Mouse (Mus musculus) erythroblast, adult 5-6 weeks (primary cell): ENCODE results near the gene Calr4. TPM values are rescaled to one million over a fixed set of nuclear protein-coding genes. Genes with fewer than 3 reads are reported as not detected.

Experiments used
- ATAC-seq: replicated peaks from 2 replicates; pipeline ENCODE4 v1.8.0; 2016; ENCODE audit warnings: moderate number of reproducible peaks, mild to moderate bottlenecking, moderate TSS enrichment, inconsistent platforms; ENCODE audit not compliant: poor library complexity, low FRiP score, severe bottlenecking
- total RNA-seq, 2 experiments: library from RNA; stranded (forward) in 1 of 2; stranded (reverse) in 1 of 2; fragments of 150-400 nt in 1 of 2; fragments of 200-764, 138-1000 nt in 1 of 2; gene quantifications; 2 replicates each; pipeline versions ENCODE4 v1.2.3 to v1.2.4; 2015 to 2017; ENCODE audit warnings: low replicate concordance in 2 of 2

The Calr4 gene
- total RNA-seq, 2 experiments from 2014 or later: not detected

GRCm38 (mm10) chr4:109229766-109230279, 4.5 kb upstream of the Calr4 start:
- ATAC-seq: no peak

GRCm38 (mm10) chr4:109234806-109235350, 593 bp downstream of the Calr4 start:
- no peak for ATAC-seq

GRCm38 (mm10) chr4:109236186-109236879, 2.0 kb downstream of the Calr4 start:
- ATAC-seq: no peak

- no peak for ATAC-seq
Observed at GRCm38 (mm10) chr4:109238428-109239268, 4.4 kb downstream of the Calr4 start.

GRCm38 (mm10) chr4:109241221-109241620, 6.9 kb downstream of the Calr4 start:
- ATAC-seq: no peak

GRCm38 (mm10) chr4:109241934-109242333, 7.6 kb downstream of the Calr4 start:
- no peak for ATAC-seq

- no peak for ATAC-seq
Observed at GRCm38 (mm10) chr4:109244506-109244905, 10.2 kb downstream of the Calr4 start.

- no peak for ATAC-seq
Observed at GRCm38 (mm10) chr4:109245016-109245620, 10.8 kb downstream of the Calr4 start.

GRCm38 (mm10) chr4:109251605-109252004, 17.3 kb downstream of the Calr4 start:
- peak; percentile 63; the same call in 1 of the 2 replicates for ATAC-seq

- ATAC-seq: no peak
Observed at GRCm38 (mm10) chr4:109252199-109252598, 17.9 kb downstream of the Calr4 start.

GRCm38 (mm10) chr4:109253664-109254151, 19.4 kb downstream of the Calr4 start:
- peak; percentile 68 for ATAC-seq

- 0 out of 2 replicates have a peak, but pooled peaks have one; percentile 33 for ATAC-seq
Observed at GRCm38 (mm10) chr4:109254511-109254910, 20.2 kb downstream of the Calr4 start.

GRCm38 (mm10) chr4:109255321-109255720, 21.0 kb downstream of the Calr4 start:
- ATAC-seq: no peak

- ATAC-seq: no peak
Observed at GRCm38 (mm10) chr4:109255727-109256417, 21.6 kb downstream of the Calr4 start.

- ATAC-seq: no peak
Observed at GRCm38 (mm10) chr4:109256791-109257190, 22.5 kb downstream of the Calr4 start.

- no peak for ATAC-seq
Observed at GRCm38 (mm10) chr4:109257639-109258038, 23.4 kb downstream of the Calr4 start.

GRCm38 (mm10) chr4:109262068-109262467, 27.8 kb downstream of the Calr4 start:
- no peak for ATAC-seq

GRCm38 (mm10) chr4:109266056-109266455, 31.8 kb downstream of the Calr4 start:
- no peak for ATAC-seq

GRCm38 (mm10) chr4:109266744-109267143, 32.5 kb downstream of the Calr4 start:
- ATAC-seq: no peak
